Mouse (Mus musculus): ENCODE measurements at regions not wholly inside any gene's neighbourhood (a gene's known extent, or its start where the extent isn't known, plus 50 kb on each side); places are given as distances from the start of the nearest gene placed in this dataset.
A peak's percentile ranks its signal among the peaks of the same experiment; 100 is the strongest.

DNA sequence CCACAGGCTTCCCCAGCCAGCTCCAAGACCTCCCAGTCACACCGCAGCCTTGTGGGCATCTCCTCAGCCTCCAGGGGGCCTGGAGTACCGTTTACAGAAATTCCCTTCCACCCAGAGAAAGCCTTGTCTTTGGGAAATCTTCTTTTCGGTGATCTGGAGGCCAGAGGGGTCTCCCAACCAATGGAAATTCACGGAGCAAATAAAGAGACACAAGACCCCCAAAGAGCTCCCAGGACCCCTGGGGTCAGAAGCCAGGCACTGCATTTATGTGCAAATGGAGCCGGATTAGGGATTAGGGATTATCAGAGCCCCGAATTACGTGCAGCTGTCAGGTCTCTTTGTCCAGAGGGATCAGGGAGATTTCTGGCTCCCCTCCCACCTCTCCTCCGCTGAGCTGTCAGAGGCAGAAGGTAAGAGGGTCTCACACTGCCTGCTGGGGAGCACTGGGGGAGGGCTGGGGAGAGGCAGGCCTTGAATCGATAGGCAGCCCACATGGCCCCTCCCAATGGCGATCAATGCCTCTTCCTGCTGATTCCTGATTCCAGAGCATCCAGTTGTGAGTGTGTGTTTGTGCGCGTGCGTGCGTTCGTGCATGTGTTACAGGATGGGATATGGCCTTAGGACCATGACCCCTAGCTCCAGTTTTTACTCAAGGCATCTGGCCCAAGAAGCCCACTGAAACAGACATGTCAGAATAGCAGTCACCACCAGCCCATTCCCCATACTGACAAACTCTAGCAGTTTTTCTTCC is 168.7 kb downstream of the 3100002H09Rik start:
- no peak overlapping the region for H3K9ac ChIP-seq (ENCODE audit: low read length)
- no peak overlapping the region for H3K27ac ChIP-seq (ENCODE audit: low read depth, low read length)
- peaks cover 29% of the 10 kb centered on the region; the same call in 1 of the 2 replicates for H3K27me3 ChIP-seq (ENCODE audit: control insufficient read depth, insufficient read depth, low read length)
- H3K4me3 ChIP-seq (ENCODE audit: low read depth, low read length) = no peak overlapping the region
- DNase-seq (ENCODE audit: low spot score) (no peak), ATAC-seq (ENCODE audit: insufficient read depth, low FRiP score, low TSS enrichment) (no peak)
- 14% methylated on average over 15 of the region's 15 CpGs for WGBS
- no peaks in the 10 kb centered on the region for H3K9me3 ChIP-seq (ENCODE audit: control insufficient read depth, low read length)
- H3K36me3 ChIP-seq (ENCODE audit: control insufficient read depth, insufficient read depth, low read length) = no peaks in the 10 kb centered on the region
- no peak overlapping the region for H3K4me2 ChIP-seq (ENCODE audit: low read depth)
- H3K4me1 ChIP-seq (ENCODE audit: control insufficient read depth, insufficient read depth, low read length) = peaks cover 4% of the 10 kb centered on the region; the same call in 1 of the 2 replicates

- 48% methylated on average over 12 of the region's 12 CpGs for WGBS
- Histone ChIP-seq H3K4me1 (ENCODE audit: control insufficient read depth, insufficient read depth, low read length) (peaks cover 6% of the 10 kb centered on the region), H3K27ac (ENCODE audit: low read depth, low read length) (no peak overlapping the region), H3K36me3 (ENCODE audit: control insufficient read depth, insufficient read depth, low read length) (no peaks in the 10 kb centered on the region), H3K9ac (ENCODE audit: low read length) (no peak overlapping the region), H3K27me3 (ENCODE audit: control insufficient read depth, insufficient read depth, low read length) (peaks cover 9% of the 10 kb centered on the region; the same call in 1 of the 2 replicates), H3K4me2 (ENCODE audit: low read depth) (no peak overlapping the region), H3K4me3 (ENCODE audit: low read depth, low read length) (no peak overlapping the region), H3K9me3 (ENCODE audit: control insufficient read depth, low read length) (no peaks in the 10 kb centered on the region)
- ATAC-seq (ENCODE audit: insufficient read depth, low FRiP score, low TSS enrichment) (no peak), DNase-seq (ENCODE audit: low spot score) (no peak)
Measured at GRCm38 (mm10) chr4:124435040-124435434, 175.6 kb downstream of the 3100002H09Rik start.

DNA sequence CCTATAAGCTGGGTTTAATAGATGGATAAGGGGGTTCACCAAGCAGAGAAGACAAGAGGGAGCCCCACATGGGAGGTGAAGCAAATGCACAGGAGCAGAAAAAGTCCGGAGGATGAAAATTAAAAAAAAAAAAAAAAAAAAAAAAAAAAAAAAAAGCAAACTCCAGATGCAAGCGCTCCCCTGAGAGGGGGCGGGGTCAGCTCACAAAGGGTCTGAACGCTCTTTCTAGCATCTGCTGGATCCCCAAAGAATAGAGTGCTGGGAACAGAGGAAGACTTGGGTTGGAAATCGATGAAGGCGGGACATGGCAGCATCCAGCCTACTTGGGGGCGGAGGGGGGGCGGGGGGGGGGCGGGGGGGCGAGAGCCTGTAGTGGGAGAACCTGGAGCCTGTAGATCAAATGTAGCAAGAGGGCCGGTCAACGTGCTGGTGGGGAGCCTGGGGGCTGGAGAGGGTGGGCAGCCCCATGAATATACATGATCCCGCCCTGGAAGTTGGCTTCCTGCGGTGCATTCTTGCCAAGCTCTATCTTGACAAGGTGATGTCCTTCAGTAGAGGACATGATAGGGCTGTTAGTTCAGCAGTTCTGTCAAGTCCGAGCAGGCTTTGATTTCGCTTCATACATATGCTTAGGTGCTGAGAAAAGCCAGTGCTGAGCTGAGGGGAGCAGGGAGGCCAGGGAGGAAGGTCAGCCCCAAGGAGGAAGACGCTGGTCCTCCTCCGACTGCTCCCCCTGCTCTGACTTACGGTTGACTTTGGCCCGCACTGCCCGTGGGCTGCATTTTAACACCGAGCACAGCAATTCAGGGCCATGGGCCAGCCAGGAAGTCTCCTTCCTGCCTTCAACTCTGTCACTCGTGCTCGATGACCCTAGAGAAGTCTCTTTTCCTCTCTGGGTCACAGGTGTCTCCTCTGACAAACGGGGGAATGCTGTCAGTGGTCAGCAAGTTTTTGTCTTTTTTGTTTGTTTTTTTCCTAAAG is 176.3 kb downstream of the 3100002H09Rik start:
- Histone ChIP-seq H3K4me2 (ENCODE audit: low read depth) (peak overlapping the region; percentile 19; the same call in 1 of the 2 replicates), H3K9ac (ENCODE audit: low read length) (no peak overlapping the region), H3K27ac (ENCODE audit: low read depth, low read length) (no peak overlapping the region), H3K4me1 (ENCODE audit: control insufficient read depth, insufficient read depth, low read length) (peaks cover 6% of the 10 kb centered on the region), H3K27me3 (ENCODE audit: control insufficient read depth, insufficient read depth, low read length) (peaks cover 7% of the 10 kb centered on the region; the same call in 1 of the 2 replicates), H3K4me3 (ENCODE audit: low read depth, low read length) (no peak overlapping the region), H3K36me3 (ENCODE audit: control insufficient read depth, insufficient read depth, low read length) (no peaks in the 10 kb centered on the region), H3K9me3 (ENCODE audit: control insufficient read depth, low read length) (no peaks in the 10 kb centered on the region)
- ATAC-seq (ENCODE audit: insufficient read depth, low FRiP score, low TSS enrichment) = no peak
- WGBS = 11% methylated on average over 21 of the region's 25 CpGs
- no peak for DNase-seq (ENCODE audit: low spot score)

DNA sequence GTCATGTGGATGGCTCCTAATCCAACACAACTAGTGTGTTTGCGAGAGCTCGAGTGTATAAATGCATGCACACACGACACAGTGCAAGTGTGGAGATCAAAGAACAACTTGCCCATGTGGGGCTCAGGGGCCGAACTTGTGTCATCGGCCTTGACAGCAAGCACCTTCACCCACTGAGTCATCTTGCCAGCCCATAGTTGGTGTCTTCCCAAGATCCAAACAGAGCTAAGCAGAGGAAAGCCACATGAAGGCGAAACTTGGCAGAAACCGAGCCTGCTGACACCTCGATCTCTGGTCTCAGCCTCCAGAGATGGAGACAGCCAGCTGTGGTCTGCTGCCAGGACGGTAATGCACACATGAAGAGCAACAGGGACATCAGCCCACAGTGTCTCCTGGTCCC is 177.1 kb downstream of the 3100002H09Rik start:
- no peak for DNase-seq (ENCODE audit: low spot score)
- H3K9ac ChIP-seq (ENCODE audit: low read length) = no peak overlapping the region
- peaks cover 6% of the 10 kb centered on the region for H3K4me1 ChIP-seq (ENCODE audit: control insufficient read depth, insufficient read depth, low read length)
- ATAC-seq (ENCODE audit: insufficient read depth, low FRiP score, low TSS enrichment) = no peak
- 76% methylated on average over 9 of the region's 9 CpGs for WGBS
- no peaks in the 10 kb centered on the region for H3K36me3 ChIP-seq (ENCODE audit: control insufficient read depth, insufficient read depth, low read length)
- H3K9me3 ChIP-seq (ENCODE audit: control insufficient read depth, low read length) = no peaks in the 10 kb centered on the region
- no peak overlapping the region for H3K4me2 ChIP-seq (ENCODE audit: low read depth)
- no peak overlapping the region for H3K27ac ChIP-seq (ENCODE audit: low read depth, low read length)
- peaks cover 7% of the 10 kb centered on the region; the same call in 1 of the 2 replicates for H3K27me3 ChIP-seq (ENCODE audit: control insufficient read depth, insufficient read depth, low read length)
- H3K4me3 ChIP-seq (ENCODE audit: low read depth, low read length) = no peak overlapping the region

- Histone ChIP-seq H3K4me2 (ENCODE audit: low read depth) (no peak overlapping the region), H3K4me3 (ENCODE audit: low read depth, low read length) (no peak overlapping the region), H3K4me1 (ENCODE audit: control insufficient read depth, insufficient read depth, low read length) (peaks cover 6% of the 10 kb centered on the region), H3K9ac (ENCODE audit: low read length) (no peak overlapping the region), H3K27me3 (ENCODE audit: control insufficient read depth, insufficient read depth, low read length) (peaks cover 7% of the 10 kb centered on the region; the same call in 1 of the 2 replicates), H3K9me3 (ENCODE audit: control insufficient read depth, low read length) (no peaks in the 10 kb centered on the region), H3K27ac (ENCODE audit: low read depth, low read length) (no peak overlapping the region), H3K36me3 (ENCODE audit: control insufficient read depth, insufficient read depth, low read length) (no peaks in the 10 kb centered on the region)
- WGBS = 74% methylated on average over 16 of the region's 16 CpGs
- ATAC-seq (ENCODE audit: insufficient read depth, low FRiP score, low TSS enrichment) = no peak
- no peak for DNase-seq (ENCODE audit: low spot score)
Measured at GRCm38 (mm10) chr4:124431193-124431592, 179.4 kb downstream of the 3100002H09Rik start.

DNA sequence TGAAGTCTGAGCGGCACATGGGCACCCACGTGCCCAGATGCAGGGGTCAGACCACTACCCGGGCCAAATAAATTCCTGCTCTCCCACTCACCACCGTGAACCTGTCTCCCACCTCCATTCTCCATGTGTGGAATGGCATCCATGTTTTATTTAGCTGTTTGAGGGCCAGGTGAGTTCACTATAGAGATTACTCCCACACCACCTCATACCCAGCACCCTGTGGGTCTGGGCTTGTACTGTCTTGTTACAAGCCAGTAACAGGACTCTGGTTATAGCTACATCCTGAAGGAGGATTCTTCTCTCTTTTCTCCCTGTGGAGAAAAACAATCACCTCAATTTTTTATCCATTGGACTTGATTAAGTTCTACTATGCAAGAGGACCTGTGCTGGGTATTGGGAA is 181.8 kb downstream of the 3100002H09Rik start:
- H3K27me3 ChIP-seq (ENCODE audit: control insufficient read depth, insufficient read depth, low read length) = no peaks in the 10 kb centered on the region
- DNase-seq (ENCODE audit: low spot score) (no peak), ATAC-seq (ENCODE audit: insufficient read depth, low FRiP score, low TSS enrichment) (no peak)

GRCm38 (mm10) chr4:124422406-124422805 is 188.2 kb downstream of the 3100002H09Rik start:
- H3K27me3 ChIP-seq (ENCODE audit: control insufficient read depth, insufficient read depth, low read length) = no peaks in the 10 kb centered on the region
- WGBS = 90% methylated on average over 6 of the region's 6 CpGs
- no peaks in the 10 kb centered on the region for H3K9me3 ChIP-seq (ENCODE audit: control insufficient read depth, low read length)
- H3K9ac ChIP-seq (ENCODE audit: low read length) = no peak overlapping the region
- H3K4me2 ChIP-seq (ENCODE audit: low read depth) = no peak overlapping the region
- H3K36me3 ChIP-seq (ENCODE audit: control insufficient read depth, insufficient read depth, low read length) = no peaks in the 10 kb centered on the region
- no peak overlapping the region for H3K27ac ChIP-seq (ENCODE audit: low read depth, low read length)
- H3K4me3 ChIP-seq (ENCODE audit: low read depth, low read length) = no peak overlapping the region
- DNase-seq (ENCODE audit: low spot score) (no peak), ATAC-seq (ENCODE audit: insufficient read depth, low FRiP score, low TSS enrichment) (no peak)
- no peaks in the 10 kb centered on the region for H3K4me1 ChIP-seq (ENCODE audit: control insufficient read depth, insufficient read depth, low read length)

More for the DNA sequence above, 181.8 kb downstream of the 3100002H09Rik start:
- no peak overlapping the region for H3K4me3 ChIP-seq (ENCODE audit: low read depth, low read length)
- H3K4me1 ChIP-seq (ENCODE audit: control insufficient read depth, insufficient read depth, low read length) = no peaks in the 10 kb centered on the region
- H3K36me3 ChIP-seq (ENCODE audit: control insufficient read depth, insufficient read depth, low read length) = no peaks in the 10 kb centered on the region
- H3K9ac ChIP-seq (ENCODE audit: low read length) = no peak overlapping the region
- H3K4me2 ChIP-seq (ENCODE audit: low read depth) = no peak overlapping the region
- H3K9me3 ChIP-seq (ENCODE audit: control insufficient read depth, low read length) = no peaks in the 10 kb centered on the region
- no peak overlapping the region for H3K27ac ChIP-seq (ENCODE audit: low read depth, low read length)
- 92% methylated on average over 4 of the region's 4 CpGs for WGBS

GRCm38 (mm10) chr4:124418431-124418830 is 192.2 kb downstream of the 3100002H09Rik start:
- Histone ChIP-seq H3K27ac (ENCODE audit: low read depth, low read length) (no peak overlapping the region), H3K36me3 (ENCODE audit: control insufficient read depth, insufficient read depth, low read length) (no peaks in the 10 kb centered on the region), H3K27me3 (ENCODE audit: control insufficient read depth, insufficient read depth, low read length) (no peaks in the 10 kb centered on the region), H3K4me2 (ENCODE audit: low read depth) (no peak overlapping the region), H3K9me3 (ENCODE audit: control insufficient read depth, low read length) (no peaks in the 10 kb centered on the region), H3K4me1 (ENCODE audit: control insufficient read depth, insufficient read depth, low read length) (no peaks in the 10 kb centered on the region), H3K4me3 (ENCODE audit: low read depth, low read length) (no peak overlapping the region), H3K9ac (ENCODE audit: low read length) (no peak overlapping the region)
- ATAC-seq (ENCODE audit: insufficient read depth, low FRiP score, low TSS enrichment) = no peak
- no peak for DNase-seq (ENCODE audit: low spot score)
- WGBS = 46% methylated on average over 8 of the region's 8 CpGs
